Mouse (Mus musculus) lung, postnatal 0 days (tissue): ENCODE results near the gene Abhd12b.

ENCODE experiments used
- CTCF ChIP-seq: IDR thresholded peaks from 2 replicates; pipeline ENCODE4 v1.5.1; 2016; ENCODE audit warnings: antibody characterized with exemption, mild to moderate bottlenecking
- EP300 ChIP-seq: IDR thresholded peaks from 2 replicates; pipeline ENCODE4 v1.6.1; 2016; ENCODE audit warnings: antibody characterized with exemption, mild to moderate bottlenecking, control low read depth

GRCm38 (mm10) chr12:70232020-70232544, 78.1 kb downstream of the Abhd12b start:
- TF ChIP-seq CTCF (no peak), EP300 (no peak)
